ENCODE assay signal across 19 mouse cellular contexts in the genomic region with DNA sequence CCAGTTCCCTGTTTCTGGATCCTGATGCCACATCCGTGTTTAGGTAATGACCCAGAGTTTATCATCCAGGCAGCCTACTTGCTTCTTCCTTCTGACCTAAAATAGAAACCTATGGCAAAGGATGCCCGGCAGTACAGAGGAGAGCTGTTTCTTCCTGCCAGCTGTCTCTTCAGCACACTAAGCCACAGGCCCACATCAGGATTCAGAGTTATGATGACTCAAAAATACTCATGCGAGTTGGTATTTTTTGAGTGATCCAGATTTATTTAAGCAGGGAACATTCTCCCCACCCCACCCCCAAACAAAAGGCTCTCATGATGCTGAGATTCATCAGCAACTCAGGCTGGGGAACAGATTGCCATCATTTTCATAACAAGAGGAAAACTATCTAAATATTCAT.
"Had no signal": no experiment of that assay in that cellular context is flagged by ENCODE, and none has a peak within 500 bp of the region (broad histone marks: within the 10 kb centered on the region; RNA-seq: fewer than 3 reads in every experiment).

No protein-coding gene starts in this region.

- DNase-seq: kidney, adult 11 months; kidney, adult 8-10 months; kidney, postnatal 10 days; kidney, postnatal 36 days; liver; lung, adult 2 months; lung, postnatal 14 days; spleen, adult 18-20 months; thymus, adult 18-20 months; thymus, postnatal 36 days had no signal

- H3K4me2 ChIP-seq: kidney, embryonic 15.5 days; limb, embryonic 13.5 days; liver, embryonic 12.5 days; liver, embryonic 15.5 days; midbrain, embryonic 12.5 days; midbrain, embryonic 15.5 days; neural tube, embryonic 13.5 days; stomach, embryonic 15.5 days had no signal

- H3K4me3 ChIP-seq: kidney, embryonic 15.5 days; limb, embryonic 10.5 days; limb, embryonic 13.5 days; liver, embryonic 12.5 days; liver, embryonic 15.5 days; midbrain, embryonic 12.5 days; midbrain, embryonic 15.5 days; neural tube, embryonic 13.5 days; stomach, embryonic 15.5 days had no signal

- H3K27me3 ChIP-seq: liver, embryonic 15.5 days; stomach, embryonic 15.5 days had no signal

- H3K36me3 ChIP-seq: kidney, embryonic 15.5 days; limb, embryonic 10.5 days; limb, embryonic 13.5 days; liver, embryonic 12.5 days; liver, embryonic 15.5 days; midbrain, embryonic 12.5 days; midbrain, embryonic 15.5 days; neural tube, embryonic 13.5 days; stomach, embryonic 15.5 days had no signal

- ATAC-seq: liver, embryonic 12.5 days; midbrain, embryonic 15.5 days had no signal
